Mouse (Mus musculus) cerebellum, adult 2 months (tissue): ENCODE results near the gene Hspb2. TPM values are rescaled to one million over a fixed set of nuclear protein-coding genes. Genes with fewer than 3 reads are reported as not detected.

Source experiments
- DNase-seq, 2 experiments: peaks; one replicate each; pipeline ENCODE4 v3.0.0; 2021
- H3K27ac ChIP-seq: fragments of 200-500 bp; 2 replicates; pipeline ENCODE4 v1.5.1; 2012; ENCODE audit warnings: low read length, control low read depth, inconsistent platforms; ENCODE audit not compliant: insufficient read depth
- H3K27me3 ChIP-seq: fragments of 200-500 bp; 2 replicates; pipeline ENCODE4 v1.6.1; 2012; ENCODE audit warnings: inconsistent platforms, mild to moderate bottlenecking, low read length, moderate library complexity; ENCODE audit not compliant: control insufficient read depth, insufficient read depth
- H3K4me1 ChIP-seq: fragments of 200-500 bp; 2 replicates; pipeline ENCODE4 v1.6.1; 2011; ENCODE audit warnings: low read length; ENCODE audit not compliant: control insufficient read depth, insufficient read depth
- H3K4me3 ChIP-seq: fragments of 200-500 bp; replicated peaks from 2 replicates; pipeline ENCODE3; 2011; ENCODE audit warnings: mild to moderate bottlenecking, low read depth, low read length, control low read depth; ENCODE audit not compliant: insufficient read depth
- CTCF ChIP-seq: fragments of 200-500 bp; IDR thresholded peaks from 2 replicates; pipeline ENCODE4 v1.5.1; 2011; ENCODE audit warnings: low read depth, mild to moderate bottlenecking, control low read depth, low read length, moderate library complexity, borderline replicate concordance; ENCODE audit not compliant: insufficient read depth
- POLR2A ChIP-seq: fragments of 200-500 bp; IDR thresholded peaks from 2 replicates; pipeline ENCODE4 v1.6.1; 2011; ENCODE audit warnings: low read length, control low read depth, borderline replicate concordance; ENCODE audit not compliant: insufficient read depth
- WGBS: fragments of 180-500 bp; shearing (Covaris S2); methylation state at CpG from one replicate; pipeline ENCODE4 v1.1.7; 2018; 5-methylcytosine and 5-hydroxymethylcytosine counted together
- polyA plus RNA-seq: library from polyadenylated mRNA; depleted of rRNA; stranded (reverse); fragments of >200 nt; gene quantifications from 2 replicates; pipeline ENCODE4 v1.2.3, GENCODE M21; 2012

The Hspb2 gene
- polyA plus RNA-seq, 1 experiment: 3.4 TPM

DNA sequence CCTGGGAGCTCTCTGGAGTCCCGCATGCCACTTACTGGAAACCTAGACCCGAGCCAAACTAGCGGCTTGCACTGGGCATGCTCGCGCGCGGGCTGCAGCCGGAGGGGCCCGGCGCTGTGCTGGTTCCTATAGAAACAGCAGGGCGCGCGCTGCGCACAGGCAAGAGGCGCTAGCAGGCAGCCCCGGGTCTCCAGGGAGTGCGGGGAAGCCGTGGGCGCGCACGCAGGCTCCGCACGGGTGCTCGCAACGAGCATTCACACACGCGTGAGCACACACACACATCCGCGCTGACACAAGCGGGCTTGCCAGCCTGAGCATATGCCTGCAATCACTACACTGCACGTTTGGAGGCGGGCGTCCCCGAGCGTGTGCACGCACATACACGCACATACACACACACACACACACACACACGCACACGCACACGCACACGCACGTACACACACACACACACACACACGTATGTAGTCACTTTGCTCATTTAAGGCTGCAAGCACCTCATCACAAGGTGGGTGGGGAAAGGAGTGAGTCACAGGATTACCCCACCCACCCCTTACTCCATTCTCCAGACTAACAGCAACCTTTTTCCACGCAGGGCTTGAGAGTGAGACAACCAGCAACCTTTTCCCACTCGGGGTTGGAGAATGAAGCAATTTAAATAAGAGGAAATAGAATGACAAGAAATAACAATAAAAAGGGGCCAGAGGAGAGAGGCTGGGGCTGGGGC lies 24.1 kb downstream of the Hspb2 start:
- Histone ChIP-seq H3K27ac (peak overlapping the region; percentile 80), H3K4me3 (peak overlapping the region; percentile 72), H3K27me3 (no peaks in the 10 kb centered on the region), H3K4me1 (peaks cover 7% of the 10 kb centered on the region; the same call in 1 of the 2 replicates)
- peak; percentile 86 to 87 for DNase-seq
- WGBS: under 1% methylated on average over 45 of the region's 45 CpGs
- TF ChIP-seq CTCF (no peak), POLR2A (peak; percentile 71)

DNA sequence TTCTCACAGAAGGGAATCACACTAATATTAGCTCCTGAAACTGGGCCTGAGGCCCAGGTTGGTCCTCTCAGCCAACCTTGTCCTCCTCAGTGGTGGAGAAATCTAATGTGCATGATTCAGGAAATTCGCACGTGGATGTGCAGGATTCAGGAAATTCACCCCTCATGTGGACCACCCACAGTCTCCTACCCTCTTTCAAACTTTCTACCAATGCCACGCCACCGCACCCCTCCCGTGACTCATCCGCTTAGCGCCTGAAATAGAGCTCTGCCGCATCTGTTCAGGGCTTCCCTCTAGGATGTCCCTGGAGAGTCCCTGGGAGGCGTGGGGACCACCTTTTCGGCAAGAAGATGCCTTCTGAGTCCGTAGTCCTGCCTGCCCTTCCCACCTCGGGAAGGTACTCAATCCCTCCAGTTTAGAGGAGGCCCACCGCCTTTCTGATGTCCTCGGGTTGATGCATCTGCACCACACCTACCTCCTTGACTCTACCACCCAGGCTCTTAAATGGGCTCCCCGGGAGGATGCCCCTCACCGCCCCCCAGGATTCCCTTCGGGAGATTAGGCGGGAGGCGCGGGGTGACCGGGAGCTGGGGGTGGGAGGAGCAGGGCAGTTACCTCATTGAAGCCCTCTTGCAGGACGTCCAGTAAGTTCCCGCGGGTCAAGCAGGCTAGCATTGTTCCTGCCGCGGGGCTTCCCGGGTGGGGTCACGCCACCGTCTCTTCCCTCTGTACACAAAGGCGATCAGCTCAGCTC lies 24.8 kb downstream of the Hspb2 start:
- 5% methylated on average over 30 of the region's 30 CpGs for WGBS
- peak overlapping the region; percentile 80 for H3K27ac ChIP-seq
- peak; percentile 71 to 83 for DNase-seq
- H3K27me3 ChIP-seq: no peaks in the 10 kb centered on the region
- H3K4me3 ChIP-seq: peak overlapping the region; percentile 72
- TF ChIP-seq POLR2A: no peak
- TF ChIP-seq CTCF: no peak
- peaks cover 11% of the 10 kb centered on the region; the same call in 1 of the 2 replicates for H3K4me1 ChIP-seq

DNA sequence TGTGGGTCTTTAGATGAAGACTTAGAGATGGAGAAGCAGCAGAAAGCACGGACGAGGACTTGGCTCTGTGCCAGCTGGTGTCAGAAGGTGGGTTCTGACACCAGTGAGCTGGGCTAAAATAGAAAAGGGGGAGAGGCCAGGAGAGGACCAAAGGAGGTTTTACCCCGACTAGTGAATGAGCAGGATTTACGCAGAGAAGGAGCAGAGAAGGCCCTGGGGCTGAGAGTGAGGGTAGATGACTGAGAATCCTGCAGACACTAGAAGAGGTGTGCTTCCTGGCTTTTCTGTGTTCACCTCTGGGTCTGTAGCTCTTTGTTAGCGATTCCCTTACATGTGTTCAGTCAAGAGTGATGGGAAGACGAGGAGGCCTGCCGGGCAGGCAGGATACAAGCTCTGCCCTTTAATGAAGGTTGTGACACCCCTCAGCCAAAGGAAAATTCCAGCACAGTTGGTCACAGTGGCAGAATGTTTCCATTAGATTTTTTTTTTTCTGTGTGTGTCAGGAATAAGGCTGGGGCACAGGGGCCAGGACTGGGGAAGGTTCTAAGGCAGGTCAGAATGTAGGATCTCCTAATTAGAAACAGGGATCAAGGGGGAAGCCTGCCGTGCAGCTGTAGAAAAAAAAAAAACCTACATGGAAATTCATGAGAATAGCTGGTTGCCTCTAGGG lies 26.1 kb downstream of the Hspb2 start:
- Histone ChIP-seq H3K4me3 (peak overlapping the region; percentile 72), H3K27me3 (no peaks in the 10 kb centered on the region), H3K27ac (peak overlapping the region; percentile 80), H3K4me1 (peaks cover 21% of the 10 kb centered on the region)
- TF ChIP-seq POLR2A (peak; percentile 22; the same call in 1 of the 2 replicates), CTCF (no peak)
- peak; percentile 69 to 82 for DNase-seq
- 10% methylated on average over 8 of the region's 8 CpGs for WGBS

DNA sequence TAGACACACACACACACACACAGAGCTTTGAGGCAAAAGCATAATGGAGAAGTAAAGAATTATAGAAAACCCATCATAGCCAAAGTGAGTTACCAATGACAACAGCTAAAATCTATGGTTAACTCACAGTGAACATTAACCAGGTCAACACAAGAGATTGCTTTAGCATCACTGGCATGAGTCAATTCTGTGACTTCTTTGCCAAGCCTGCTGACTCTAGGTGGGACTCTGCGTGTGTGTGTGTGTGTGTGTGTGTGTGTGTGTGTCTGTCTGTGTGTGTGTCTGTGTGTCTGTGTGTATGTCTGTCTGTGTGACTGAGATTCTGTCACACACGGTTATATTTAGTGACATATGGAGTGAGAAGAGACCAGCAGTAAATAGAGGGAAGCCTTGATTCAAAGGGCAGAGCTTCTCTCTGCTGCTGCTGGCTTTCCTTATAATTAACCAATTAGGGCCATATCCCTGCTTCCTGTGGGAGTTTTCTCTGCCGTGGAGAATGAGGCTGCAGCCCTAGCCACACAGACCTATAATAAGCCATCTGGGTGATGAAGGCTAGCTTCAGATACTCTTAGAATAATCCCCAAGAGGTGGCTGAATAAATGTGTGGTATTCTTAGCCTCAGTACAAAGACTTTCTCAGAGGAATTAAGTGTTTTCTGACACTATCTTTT lies 27.4 kb downstream of the Hspb2 start:
- WGBS: 5% methylated on average over 3 of the region's 3 CpGs
- TF ChIP-seq POLR2A: no peak
- H3K27me3 ChIP-seq: no peaks in the 10 kb centered on the region
- peak overlapping the region; percentile 46 for H3K4me3 ChIP-seq
- peaks cover 26% of the 10 kb centered on the region for H3K4me1 ChIP-seq
- peak overlapping the region; percentile 86 for H3K27ac ChIP-seq
- peak; percentile 51 to 54 for DNase-seq

DNA sequence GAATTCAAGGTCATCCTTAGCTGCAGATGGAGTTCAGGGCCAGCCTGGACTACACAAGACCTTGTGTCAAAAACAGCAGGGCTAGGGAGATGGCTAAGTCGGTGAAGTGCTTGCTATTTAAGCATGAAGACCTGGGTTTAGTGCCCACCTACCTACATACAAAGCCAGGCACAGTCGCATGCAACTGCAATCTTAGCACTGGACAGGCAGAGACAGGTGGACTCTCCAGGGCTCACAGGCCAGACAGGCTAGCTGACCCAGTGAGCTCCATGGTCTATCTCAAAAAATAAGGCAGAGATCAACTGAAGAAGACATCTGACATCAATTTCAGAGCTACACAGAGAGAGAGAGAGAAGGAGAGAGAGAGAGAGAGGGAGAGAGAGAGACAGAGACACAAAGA lies 28.0 kb downstream of the Hspb2 start:
- peak overlapping the region; percentile 4 for H3K4me3 ChIP-seq
- H3K4me1 ChIP-seq: peaks cover 26% of the 10 kb centered on the region
- TF ChIP-seq CTCF: no peak
- H3K27me3 ChIP-seq: no peaks in the 10 kb centered on the region
- 23% methylated on average over 2 of the region's 2 CpGs for WGBS
- H3K27ac ChIP-seq: peak overlapping the region; percentile 86
- peak; percentile 39 to 54 for DNase-seq

DNA sequence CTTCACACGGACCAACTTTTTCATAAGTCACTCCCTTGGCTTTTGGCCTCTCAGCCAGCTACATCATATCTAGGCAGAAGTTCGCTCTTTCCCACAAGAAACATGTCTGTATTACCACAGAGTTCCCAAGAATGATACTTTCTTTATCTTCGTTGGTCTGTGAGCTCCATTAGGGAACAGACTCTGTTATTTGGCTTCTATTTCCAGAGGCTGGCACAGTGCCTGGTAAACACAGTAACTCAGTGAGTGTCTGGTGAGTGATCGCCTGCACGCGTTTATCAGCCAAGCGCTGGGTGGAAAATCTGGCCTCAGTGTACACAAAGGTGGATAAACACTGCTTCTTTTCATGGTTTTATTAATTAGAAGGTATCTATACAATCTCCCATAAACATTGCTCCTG lies 28.7 kb downstream of the Hspb2 start:
- DNase-seq: peak; percentile 87 to 92
- Histone ChIP-seq H3K27ac (peak overlapping the region; percentile 66), H3K27me3 (no peaks in the 10 kb centered on the region), H3K4me3 (peak overlapping the region; percentile 22), H3K4me1 (peaks cover 26% of the 10 kb centered on the region)
- 5% methylated on average over 7 of the region's 7 CpGs for WGBS
- TF ChIP-seq POLR2A: no peak
- TF ChIP-seq CTCF: no peak

DNA sequence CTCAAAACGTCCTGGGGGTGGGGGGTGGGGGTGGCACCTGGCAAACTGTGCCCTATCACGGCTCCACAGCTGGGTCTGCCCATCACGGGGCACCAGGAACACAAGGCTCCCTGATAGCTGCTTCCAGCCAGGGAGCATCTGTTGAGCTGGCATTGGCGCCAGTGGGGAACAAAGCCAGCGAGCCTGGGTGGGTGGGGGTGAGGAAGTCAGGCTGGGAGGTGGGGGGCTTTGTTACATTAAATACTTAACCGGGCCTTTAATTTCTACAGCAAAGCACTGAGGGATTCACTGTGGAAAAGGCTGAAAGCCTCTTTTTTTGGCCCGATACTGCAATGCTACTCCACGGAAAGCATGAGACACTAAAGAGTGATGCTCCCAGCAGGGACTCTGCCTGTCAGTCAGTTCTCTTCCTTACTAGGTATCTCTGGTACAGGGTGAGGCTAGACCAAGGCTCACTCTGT lies 29.7 kb downstream of the Hspb2 start:
- peaks cover 26% of the 10 kb centered on the region for H3K4me1 ChIP-seq
- peak overlapping the region; percentile 85 for H3K27ac ChIP-seq
- WGBS: 5% methylated on average over 8 of the region's 8 CpGs
- DNase-seq: peak; percentile 66 to 69
- peak overlapping the region; percentile 8 for H3K4me3 ChIP-seq
- no peaks in the 10 kb centered on the region for H3K27me3 ChIP-seq
- no peak for TF ChIP-seq CTCF
- TF ChIP-seq POLR2A: no peak
